Mouse (Mus musculus): ENCODE data around the gene 1700122O11Rik. TPM values are rescaled to one million over a fixed set of nuclear protein-coding genes. Genes with fewer than 3 reads are reported as not detected.
A peak's percentile ranks its signal among the peaks of the same experiment; 100 is the strongest.

Gene 1700122O11Rik
- polyA plus RNA-seq, 1 experiment from 2014 or later: not detected

DNA sequence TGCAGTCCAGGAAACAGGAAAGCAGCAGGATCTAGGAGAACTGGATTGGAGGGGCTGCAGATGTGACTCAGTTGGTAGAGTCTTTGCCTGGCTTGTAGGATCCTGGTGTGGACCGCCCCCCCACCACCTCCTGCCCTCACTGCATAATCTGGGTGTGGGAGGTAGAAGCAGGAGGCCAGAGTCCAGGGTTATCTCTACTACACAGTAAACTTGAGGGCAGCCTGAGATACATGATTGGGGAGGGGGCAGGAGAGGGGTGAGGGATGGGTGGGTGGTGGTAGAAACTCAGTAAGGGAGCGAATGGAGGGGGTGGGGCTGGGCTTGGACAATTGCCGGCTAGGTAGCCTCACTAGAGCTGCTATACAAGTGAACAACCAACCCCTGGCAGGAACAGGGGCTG, 38.3 kb downstream of the 1700122O11Rik start:
- H3K27me3 ChIP-seq: no peaks in the 10 kb centered on the region
- no peak overlapping the region for H3K9ac ChIP-seq (replicated peaks)
- no peaks in the 10 kb centered on the region for H3K9me3 ChIP-seq
- H3K4me2 ChIP-seq (replicated peaks): no peak overlapping the region
- no peak for ATAC-seq (replicated peaks)
- no peak overlapping the region for H3K27ac ChIP-seq (replicated peaks)
- H3K4me3 ChIP-seq: no peak overlapping the region
- WGBS: 64% methylated on average over 3 of the region's 3 CpGs
- peaks cover 5% of the 10 kb centered on the region for H3K4me1 ChIP-seq
- H3K36me3 ChIP-seq: no peaks in the 10 kb centered on the region

DNA sequence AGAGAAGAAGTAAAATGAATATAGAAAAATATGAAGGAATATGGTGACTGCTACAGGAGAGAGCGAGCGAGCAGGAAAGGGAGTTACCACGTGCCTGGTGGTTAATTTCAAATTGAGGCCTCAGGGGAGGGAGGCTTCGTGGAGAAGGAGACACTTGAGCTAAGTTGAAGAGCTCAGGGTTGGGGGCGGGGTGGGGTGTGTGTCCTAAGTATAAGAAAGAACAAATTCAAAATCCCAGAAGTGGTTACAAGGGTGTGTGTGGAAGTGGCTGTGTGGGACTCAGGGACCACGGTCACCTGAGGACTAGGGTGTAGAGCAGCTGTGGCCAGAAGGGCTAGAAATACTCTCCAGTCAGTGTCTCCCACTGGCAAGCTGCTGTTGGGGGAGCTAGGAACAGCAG, 38.7 kb downstream of the 1700122O11Rik start:
- H3K4me1 ChIP-seq: peaks cover 5% of the 10 kb centered on the region
- H3K9me3 ChIP-seq: no peaks in the 10 kb centered on the region
- 64% methylated on average over 6 of the region's 6 CpGs for WGBS
- H3K4me2 ChIP-seq (replicated peaks): no peak overlapping the region
- ATAC-seq (replicated peaks): no peak
- H3K4me3 ChIP-seq: no peak overlapping the region
- no peak overlapping the region for H3K9ac ChIP-seq (replicated peaks)
- H3K27ac ChIP-seq (replicated peaks): no peak overlapping the region
- no peaks in the 10 kb centered on the region for H3K36me3 ChIP-seq
- no peaks in the 10 kb centered on the region for H3K27me3 ChIP-seq

GRCm38 (mm10) chr17:47997806-47998205, 40.3 kb downstream of the 1700122O11Rik start:
- H3K4me3 ChIP-seq: no peak overlapping the region
- H3K4me1 ChIP-seq: peaks cover 5% of the 10 kb centered on the region
- no peaks in the 10 kb centered on the region for H3K27me3 ChIP-seq
- H3K9ac ChIP-seq (replicated peaks): no peak overlapping the region
- ATAC-seq (replicated peaks): no peak
- H3K27ac ChIP-seq (replicated peaks): no peak overlapping the region
- no peak overlapping the region for H3K4me2 ChIP-seq (replicated peaks)
- no peaks in the 10 kb centered on the region for H3K36me3 ChIP-seq
- H3K9me3 ChIP-seq: no peaks in the 10 kb centered on the region
- WGBS: 49% methylated on average over 3 of the region's 3 CpGs

DNA sequence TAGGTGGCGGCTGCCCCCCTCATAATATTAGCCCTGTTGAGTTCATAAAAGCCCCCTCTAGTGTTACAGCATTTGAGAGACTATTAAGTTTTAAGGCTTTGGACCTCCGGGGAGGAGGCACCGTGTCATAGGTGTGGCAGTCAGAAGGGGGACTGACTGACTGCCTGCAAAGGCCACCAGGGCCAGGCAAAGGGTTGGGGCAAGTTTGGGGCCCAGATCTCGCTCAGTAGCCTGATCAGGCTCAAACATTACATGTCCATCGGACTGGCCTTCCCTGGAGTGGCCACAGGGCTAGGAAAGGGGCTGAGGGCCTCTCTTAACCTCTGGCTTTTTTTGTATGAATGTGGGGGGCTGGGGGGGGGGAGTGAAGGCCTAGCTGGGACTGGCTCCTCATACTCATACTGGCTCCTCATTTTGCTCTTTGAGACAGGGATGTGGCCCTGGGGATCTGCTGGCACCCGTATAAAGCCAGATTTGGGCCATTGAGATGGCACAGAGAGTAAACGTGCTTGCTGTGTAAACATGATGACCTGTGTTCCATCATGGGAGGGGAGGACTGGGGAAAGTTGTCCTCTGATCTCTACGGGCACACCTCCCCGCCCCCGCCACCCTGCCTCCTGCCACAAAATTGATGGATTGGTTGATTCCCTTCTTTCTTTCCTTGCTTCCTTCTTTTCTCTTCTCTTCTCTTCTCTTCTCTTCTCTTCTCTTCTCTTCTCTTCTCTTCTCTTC, 47.5 kb downstream of the 1700122O11Rik start:
- no peak for ATAC-seq (replicated peaks)
- peak overlapping the region; percentile 68 for H3K27ac ChIP-seq (replicated peaks)
- H3K27me3 ChIP-seq: no peaks in the 10 kb centered on the region
- no peaks in the 10 kb centered on the region for H3K36me3 ChIP-seq
- no peak overlapping the region for H3K4me2 ChIP-seq (replicated peaks)
- no peak overlapping the region for H3K4me3 ChIP-seq
- 42% methylated on average over 10 of the region's 10 CpGs for WGBS
- no peaks in the 10 kb centered on the region for H3K9me3 ChIP-seq
- peaks cover 12% of the 10 kb centered on the region for H3K4me1 ChIP-seq
- no peak overlapping the region for H3K9ac ChIP-seq (replicated peaks)

DNA sequence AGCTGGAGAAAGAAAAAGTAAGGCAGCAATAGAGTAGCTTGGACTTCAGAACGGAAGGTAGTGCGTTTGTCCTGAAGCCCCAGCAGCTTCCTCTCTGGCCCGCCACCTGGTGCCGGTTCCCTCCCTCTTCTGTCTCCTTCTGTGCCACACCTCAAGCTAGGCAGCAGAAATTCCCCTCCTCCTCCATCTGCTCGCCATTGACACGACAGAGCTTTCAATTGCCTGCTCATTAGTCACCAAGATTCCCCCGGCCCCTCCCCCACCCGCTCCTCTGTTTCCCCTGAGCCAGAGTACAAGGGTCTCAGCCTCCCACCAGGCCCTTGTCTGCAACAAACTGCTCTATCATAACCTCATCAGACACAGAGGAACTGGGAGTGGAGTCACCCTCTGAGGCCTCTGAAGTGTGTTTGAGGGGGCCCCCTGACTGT, 48.1 kb downstream of the 1700122O11Rik start:
- no peaks in the 10 kb centered on the region for H3K27me3 ChIP-seq
- peaks cover 12% of the 10 kb centered on the region for H3K4me1 ChIP-seq
- no peak overlapping the region for H3K9ac ChIP-seq (replicated peaks)
- no peak overlapping the region for H3K4me2 ChIP-seq (replicated peaks)
- no peaks in the 10 kb centered on the region for H3K9me3 ChIP-seq
- H3K4me3 ChIP-seq: no peak overlapping the region
- H3K36me3 ChIP-seq: no peaks in the 10 kb centered on the region
- ATAC-seq (replicated peaks): peak; percentile 89
- H3K27ac ChIP-seq (replicated peaks): peak overlapping the region; percentile 68
- WGBS: 4% methylated on average over 8 of the region's 8 CpGs

DNA sequence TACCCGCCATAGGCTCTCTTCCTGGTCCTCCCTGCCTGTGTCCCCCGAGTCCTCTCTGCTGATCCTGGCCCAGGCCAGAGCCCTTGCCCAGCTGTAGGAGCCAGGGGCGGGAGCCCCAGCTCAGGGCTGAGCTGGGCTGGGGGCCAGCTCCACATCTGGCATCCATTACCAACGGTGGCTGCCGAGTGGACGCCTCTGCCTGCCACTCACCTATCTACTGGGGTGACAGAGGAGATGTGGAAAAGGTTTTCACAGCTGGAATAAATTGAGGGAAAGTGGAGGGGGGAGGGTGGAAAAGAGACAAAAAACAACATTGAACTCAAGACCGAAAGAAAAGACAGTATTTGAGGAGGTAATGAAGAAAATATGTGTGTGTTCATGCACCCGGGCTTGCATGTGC, 49.3 kb downstream of the 1700122O11Rik start:
- no peaks in the 10 kb centered on the region for H3K36me3 ChIP-seq
- no peak for ATAC-seq (replicated peaks)
- no peak overlapping the region for H3K27ac ChIP-seq (replicated peaks)
- H3K9ac ChIP-seq (replicated peaks): no peak overlapping the region
- WGBS: 58% methylated on average over 8 of the region's 8 CpGs
- H3K4me1 ChIP-seq: peaks cover 12% of the 10 kb centered on the region
- no peak overlapping the region for H3K4me3 ChIP-seq
- H3K27me3 ChIP-seq: no peaks in the 10 kb centered on the region
- no peak overlapping the region for H3K4me2 ChIP-seq (replicated peaks)
- no peaks in the 10 kb centered on the region for H3K9me3 ChIP-seq

- no peak overlapping the region for H3K9ac ChIP-seq (replicated peaks)
- no peaks in the 10 kb centered on the region for H3K9me3 ChIP-seq
- ATAC-seq (replicated peaks): no peak
- H3K27ac ChIP-seq (replicated peaks): no peak overlapping the region
- 86% methylated on average over 8 of the region's 8 CpGs for WGBS
- no peaks in the 10 kb centered on the region for H3K27me3 ChIP-seq
- H3K4me3 ChIP-seq: no peak overlapping the region
- H3K4me2 ChIP-seq (replicated peaks): no peak overlapping the region
- H3K36me3 ChIP-seq: no peaks in the 10 kb centered on the region
- H3K4me1 ChIP-seq: peaks cover 12% of the 10 kb centered on the region
Observed at GRCm38 (mm10) chr17:47988074-47988473, 50.0 kb downstream of the 1700122O11Rik start.

Other genes starting within 250 kb of the 1700122O11Rik start
- 2.5 and 2.7 TPM in 2 replicates for gene Mdfi, start 203.6 kb downstream of the 1700122O11Rik start, polyA plus RNA-seq (2015; fragmentation: Nextera tagmentation; extraction: Ambion mirVana)
- gene Foxp4, start 113.6 kb downstream of the 1700122O11Rik start, polyA plus RNA-seq (2015; fragmentation: Nextera tagmentation; extraction: Ambion mirVana): 33.2 and 37.3 TPM in 2 replicates
- not detected in 2 replicates for gene 1700067P10Rik, start 51.0 kb upstream of the 1700122O11Rik start, polyA plus RNA-seq (2015; fragmentation: Nextera tagmentation; extraction: Ambion mirVana)
- not detected in 2 replicates for gene 9830107B12Rik, start 108.0 kb upstream of the 1700122O11Rik start, polyA plus RNA-seq (2015; fragmentation: Nextera tagmentation; extraction: Ambion mirVana)
- not detected in 2 replicates for gene A530064D06Rik, start 129.0 kb upstream of the 1700122O11Rik start, polyA plus RNA-seq (2015; fragmentation: Nextera tagmentation; extraction: Ambion mirVana)
- gene Trem1, start 194.5 kb upstream of the 1700122O11Rik start, polyA plus RNA-seq (2015; fragmentation: Nextera tagmentation; extraction: Ambion mirVana): not detected in 2 replicates
- not detected in 2 replicates for gene Trem3, start 209.5 kb upstream of the 1700122O11Rik start, polyA plus RNA-seq (2015; fragmentation: Nextera tagmentation; extraction: Ambion mirVana)
- gene Treml4, start 226.0 kb upstream of the 1700122O11Rik start, polyA plus RNA-seq (2015; fragmentation: Nextera tagmentation; extraction: Ambion mirVana): 0.10 TPM in 1 of 2 replicates, not detected in the other

All from forebrain, embryonic 15.5 days (tissue).